Mouse (Mus musculus) neural tube, embryonic 14.5 days (tissue): Measurements from ENCODE around the gene Ephb1. TPM values are rescaled to one million over a fixed set of nuclear protein-coding genes. Genes with fewer than 3 reads are reported as not detected.

Experiments
- ATAC-seq: fragments of 200-750 bp; cut with Nextera tagmentation; 2 replicates; pipeline ENCODE4 v1.8.0; 2017; ENCODE audit warnings: low read depth, mild to moderate bottlenecking, moderate TSS enrichment, moderate library complexity
- H3K27ac ChIP-seq: fragments of 300-500 bp; sonication (generic); 2 replicates; pipeline ENCODE4 v1.5.1; 2014; ENCODE audit warnings: low read depth, mild to moderate bottlenecking, control low read depth, low read length, moderate library complexity, mixed read lengths
- H3K27me3 ChIP-seq: fragments of 300-500 bp; sonication (generic); 2 replicates; pipeline ENCODE4 v1.6.1; 2014; ENCODE audit warnings: low read length; ENCODE audit not compliant: control insufficient read depth, insufficient read depth
- H3K36me3 ChIP-seq: fragments of 300-500 bp; sonication (generic); 2 replicates; pipeline ENCODE4 v1.6.1; 2014; ENCODE audit warnings: low read length, mixed read lengths; ENCODE audit not compliant: control insufficient read depth, insufficient read depth
- H3K4me1 ChIP-seq: fragments of 300-500 bp; sonication (generic); 2 replicates; pipeline ENCODE4 v1.6.1; 2014; ENCODE audit warnings: low read length; ENCODE audit not compliant: control insufficient read depth, insufficient read depth
- H3K4me2 ChIP-seq: fragments of 300-500 bp; sonication (generic); 2 replicates; pipeline ENCODE4 v1.6.1; 2014; ENCODE audit warnings: mild to moderate bottlenecking, low read depth, low read length, control low read depth
- H3K4me3 ChIP-seq: fragments of 300-500 bp; sonication (generic); 2 replicates; pipeline ENCODE4 v1.5.1; 2014; ENCODE audit warnings: low read depth, low read length, control low read depth, mixed read lengths
- H3K9ac ChIP-seq: fragments of 300-500 bp; sonication (generic); replicated peaks from 2 replicates; pipeline ENCODE4 v1.6.1; 2014; ENCODE audit warnings: low read depth, mild to moderate bottlenecking, control low read depth, low read length, mixed read lengths
- H3K9me3 ChIP-seq: fragments of 300-500 bp; sonication (generic); 2 replicates; pipeline ENCODE4 v1.6.1; 2016; ENCODE audit warnings: low read length; ENCODE audit not compliant: control insufficient read depth
- WGBS: fragments of 180-500 bp; shearing (Covaris S2); extraction: QIAGEN DNeasy Blood & Tissue Kit; methylation state at CpG from one replicate; pipeline ENCODE4 v1.1.7; 2014; 5-methylcytosine and 5-hydroxymethylcytosine counted together
- polyA plus RNA-seq: library from polyadenylated mRNA; unstranded; fragments of >200 nt; fragmentation: Nextera tagmentation; extraction: Ambion mirVana; gene quantifications from 2 replicates; pipeline ENCODE4 v1.2.1, GENCODE M21; 2014

The Ephb1 gene
- polyA plus RNA-seq, 1 experiment from 2014 or later: 48.7 TPM

GRCm38 (mm10) chr9:102169706-102170105, 184.8 kb downstream of the Ephb1 start:
- Histone ChIP-seq H3K9ac (no peak overlapping the region), H3K4me3 (no peak overlapping the region), H3K9me3 (no peaks in the 10 kb centered on the region), H3K4me1 (no peaks in the 10 kb centered on the region), H3K4me2 (no peak overlapping the region), H3K27me3 (no peaks in the 10 kb centered on the region), H3K36me3 (no peaks in the 10 kb centered on the region), H3K27ac (no peak overlapping the region)
- ATAC-seq: no peak
- 46% methylated on average over 7 of the region's 7 CpGs for WGBS

DNA sequence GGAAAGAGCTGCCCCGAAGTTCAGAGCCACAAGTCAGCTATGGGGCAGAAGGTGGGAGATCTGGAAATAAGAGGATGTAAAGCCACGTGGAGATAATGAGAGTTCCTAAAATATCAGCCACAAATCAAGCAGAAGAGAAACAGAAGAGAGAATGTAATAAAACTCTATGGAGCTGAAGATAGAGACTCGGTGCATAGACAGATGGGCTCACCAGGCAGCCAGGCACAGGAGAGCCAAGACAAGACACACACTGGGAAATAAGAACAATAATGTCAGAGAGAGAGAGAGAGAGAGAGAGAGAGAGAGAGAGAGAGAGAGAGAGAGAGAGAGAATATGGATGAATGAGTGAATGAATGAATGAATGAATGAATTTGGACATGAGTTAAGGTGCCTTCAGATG, 198.6 kb downstream of the Ephb1 start:
- no peaks in the 10 kb centered on the region for H3K9me3 ChIP-seq
- H3K36me3 ChIP-seq: no peaks in the 10 kb centered on the region
- WGBS: 53% methylated on average over 3 of the region's 3 CpGs
- H3K9ac ChIP-seq: no peak overlapping the region
- no peaks in the 10 kb centered on the region for H3K27me3 ChIP-seq
- no peak overlapping the region for H3K27ac ChIP-seq
- no peak for ATAC-seq
- H3K4me3 ChIP-seq: no peak overlapping the region
- no peak overlapping the region for H3K4me2 ChIP-seq
- no peaks in the 10 kb centered on the region for H3K4me1 ChIP-seq

- Histone ChIP-seq H3K36me3 (no peaks in the 10 kb centered on the region), H3K4me3 (no peak overlapping the region), H3K4me2 (no peak overlapping the region), H3K27me3 (no peaks in the 10 kb centered on the region), H3K4me1 (no peaks in the 10 kb centered on the region), H3K9ac (no peak overlapping the region), H3K27ac (no peak overlapping the region), H3K9me3 (no peaks in the 10 kb centered on the region)
- no peak for ATAC-seq
- 93% methylated on average over 4 of the region's 4 CpGs for WGBS
Measured at GRCm38 (mm10) chr9:102139181-102139580, 215.3 kb downstream of the Ephb1 start.

DNA sequence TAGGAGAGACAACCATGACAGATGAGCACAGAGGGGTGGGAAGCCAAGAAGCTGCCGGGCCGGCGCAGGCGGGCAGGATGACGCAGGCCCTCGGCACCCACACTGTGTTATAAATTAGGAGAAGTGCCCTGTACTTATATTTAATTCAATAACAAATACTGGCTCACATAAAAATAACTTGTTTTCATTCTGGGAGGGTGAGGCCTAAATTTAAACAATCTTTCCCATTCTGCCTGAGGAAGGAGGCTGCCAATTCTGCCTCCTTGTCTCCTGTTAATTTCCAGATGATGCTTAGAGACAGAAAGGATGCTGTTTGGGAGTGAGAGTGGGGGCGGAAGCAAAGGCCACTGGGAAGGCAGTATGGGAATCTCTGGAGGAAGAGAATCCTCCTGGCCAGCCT, 215.8 kb downstream of the Ephb1 start:
- Histone ChIP-seq H3K4me1 (no peaks in the 10 kb centered on the region), H3K9ac (no peak overlapping the region), H3K36me3 (no peaks in the 10 kb centered on the region), H3K9me3 (no peaks in the 10 kb centered on the region), H3K4me3 (no peak overlapping the region), H3K27ac (no peak overlapping the region), H3K27me3 (no peaks in the 10 kb centered on the region), H3K4me2 (no peak overlapping the region)
- no peak for ATAC-seq
- 64% methylated on average over 7 of the region's 7 CpGs for WGBS

GRCm38 (mm10) chr9:102138187-102138586, 216.3 kb downstream of the Ephb1 start:
- no peak for ATAC-seq
- H3K36me3 ChIP-seq: no peaks in the 10 kb centered on the region
- H3K4me2 ChIP-seq: no peak overlapping the region
- H3K4me3 ChIP-seq: no peak overlapping the region
- no peaks in the 10 kb centered on the region for H3K4me1 ChIP-seq
- H3K9ac ChIP-seq: no peak overlapping the region
- no peaks in the 10 kb centered on the region for H3K9me3 ChIP-seq
- no peak overlapping the region for H3K27ac ChIP-seq
- no peaks in the 10 kb centered on the region for H3K27me3 ChIP-seq

DNA sequence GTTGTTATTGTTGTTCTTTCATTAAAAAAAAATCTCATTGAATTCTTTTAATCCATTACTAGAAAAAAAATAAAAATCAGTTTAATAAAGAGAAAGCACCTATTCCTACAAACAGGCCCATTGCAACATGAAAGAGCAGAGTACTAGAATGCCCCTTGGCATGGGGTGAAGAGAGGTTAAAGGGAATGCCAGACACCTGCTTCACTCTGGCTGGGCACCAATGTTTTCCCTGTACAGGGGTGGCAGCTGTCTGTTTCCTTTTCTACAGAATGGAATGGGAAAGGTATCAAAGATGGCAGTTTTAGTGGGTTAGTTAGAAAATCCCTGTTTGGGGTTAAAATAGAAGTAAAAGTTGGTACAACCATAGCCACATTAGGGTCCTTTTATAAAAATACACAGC, 224.0 kb downstream of the Ephb1 start:
- H3K36me3 ChIP-seq: no peaks in the 10 kb centered on the region
- H3K4me1 ChIP-seq: peaks cover 2% of the 10 kb centered on the region; the same call in 1 of the 2 replicates
- H3K4me3 ChIP-seq: no peak overlapping the region
- no peak overlapping the region for H3K27ac ChIP-seq
- no peaks in the 10 kb centered on the region for H3K27me3 ChIP-seq
- no peaks in the 10 kb centered on the region for H3K9me3 ChIP-seq
- H3K9ac ChIP-seq: no peak overlapping the region
- ATAC-seq: no peak
- H3K4me2 ChIP-seq: no peak overlapping the region

DNA sequence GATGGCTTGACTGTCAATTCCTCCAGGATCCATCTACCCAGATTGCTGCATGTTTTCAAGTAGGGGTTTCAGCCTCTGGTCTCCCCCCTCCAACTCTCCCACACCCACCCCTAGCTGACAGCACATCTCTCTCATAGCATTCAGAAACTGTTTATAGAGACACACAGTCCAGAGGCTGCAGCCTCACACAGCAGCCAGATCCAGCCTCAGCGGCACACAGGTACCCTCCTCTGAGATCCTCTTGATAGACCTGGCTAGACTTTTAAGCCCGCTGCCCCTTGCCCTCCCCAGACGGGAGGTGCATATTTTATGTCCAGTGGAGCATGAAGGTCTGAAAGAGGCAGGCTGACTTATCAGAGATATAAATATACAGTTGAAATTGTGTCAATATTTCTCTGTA, 228.0 kb downstream of the Ephb1 start:
- H3K4me2 ChIP-seq: no peak overlapping the region
- H3K4me1 ChIP-seq: peaks cover 5% of the 10 kb centered on the region; the same call in 1 of the 2 replicates
- H3K9ac ChIP-seq: no peak overlapping the region
- no peaks in the 10 kb centered on the region for H3K27me3 ChIP-seq
- no peak overlapping the region for H3K27ac ChIP-seq
- ATAC-seq: no peak
- no peaks in the 10 kb centered on the region for H3K36me3 ChIP-seq
- H3K4me3 ChIP-seq: no peak overlapping the region
- no peaks in the 10 kb centered on the region for H3K9me3 ChIP-seq
- WGBS: 54% methylated on average over 3 of the region's 3 CpGs

- H3K4me1 ChIP-seq: peaks cover 5% of the 10 kb centered on the region; the same call in 1 of the 2 replicates
- no peaks in the 10 kb centered on the region for H3K27me3 ChIP-seq
Measured at GRCm38 (mm10) chr9:102122880-102123453, 231.5 kb downstream of the Ephb1 start.

GRCm38 (mm10) chr9:102119422-102119821, 235.1 kb downstream of the Ephb1 start:
- Histone ChIP-seq H3K4me1 (no peaks in the 10 kb centered on the region), H3K9ac (no peak overlapping the region), H3K27me3 (no peaks in the 10 kb centered on the region), H3K4me2 (no peak overlapping the region), H3K27ac (no peak overlapping the region), H3K4me3 (no peak overlapping the region), H3K36me3 (no peaks in the 10 kb centered on the region), H3K9me3 (no peaks in the 10 kb centered on the region)
- ATAC-seq: no peak
- 91% methylated on average over 3 of the region's 3 CpGs for WGBS

More at GRCm38 (mm10) chr9:102122880-102123453, 231.5 kb downstream of the Ephb1 start:
- no peak overlapping the region for H3K27ac ChIP-seq
- no peak overlapping the region for H3K9ac ChIP-seq
- ATAC-seq: no peak
- no peak overlapping the region for H3K4me2 ChIP-seq
- H3K4me3 ChIP-seq: no peak overlapping the region
- no peaks in the 10 kb centered on the region for H3K9me3 ChIP-seq
- WGBS: 66% methylated on average over 4 of the region's 4 CpGs
- no peaks in the 10 kb centered on the region for H3K36me3 ChIP-seq
